Mouse (Mus musculus) forebrain, embryonic 14.5 days (tissue): ENCODE results near the gene Ccdc103. TPM values are rescaled to one million over a fixed set of nuclear protein-coding genes. Genes with fewer than 3 reads are reported as not detected.
A peak's percentile ranks its signal among the peaks of the same experiment; 100 is the strongest.

ENCODE experiments used
- ATAC-seq: fragments of 200-750 bp; cut with Nextera tagmentation; 2 replicates; pipeline ENCODE4 v1.8.0; 2017; ENCODE audit warnings: mild to moderate bottlenecking, moderate library complexity
- DNase-seq: peaks from one replicate; pipeline ENCODE4 v3.0.0-alpha.2; 2015; ENCODE audit warnings: low spot score
- H3K27ac ChIP-seq: fragments of 300-500 bp; sonication (generic); 2 replicates; pipeline ENCODE4 v1.5.1; 2014; ENCODE audit warnings: low read depth, mild to moderate bottlenecking, control low read depth, low read length, moderate library complexity
- H3K27me3 ChIP-seq: fragments of 300-500 bp; sonication (generic); replicated peaks from 2 replicates; pipeline ENCODE4 v1.6.1; 2014; ENCODE audit warnings: low read length, control low read depth, mixed read lengths; ENCODE audit not compliant: control insufficient read depth, insufficient read depth
- H3K36me3 ChIP-seq: fragments of 300-500 bp; sonication (generic); 2 replicates; pipeline ENCODE4 v1.6.1; 2014; ENCODE audit warnings: low read length, control low read depth; ENCODE audit not compliant: control insufficient read depth, insufficient read depth
- H3K4me1 ChIP-seq: fragments of 300-500 bp; sonication (generic); 2 replicates; pipeline ENCODE4 v1.6.1; 2014; ENCODE audit warnings: antibody characterized with exemption, low read length, control low read depth; ENCODE audit not compliant: control insufficient read depth, insufficient read depth
- H3K4me2 ChIP-seq: fragments of 300-500 bp; sonication (generic); 2 replicates; pipeline ENCODE4 v1.6.1; 2014; ENCODE audit warnings: mild to moderate bottlenecking, control low read depth, low read length
- H3K4me3 ChIP-seq: fragments of 300-500 bp; sonication (generic); 2 replicates; pipeline ENCODE4 v1.5.1; 2014; ENCODE audit warnings: low read depth, low read length, control low read depth
- H3K9ac ChIP-seq: fragments of 300-500 bp; sonication (generic); 2 replicates; pipeline ENCODE4 v1.6.1; 2014; ENCODE audit warnings: mild to moderate bottlenecking, low read length, control low read depth, moderate library complexity
- H3K9me3 ChIP-seq: fragments of 300-500 bp; sonication (generic); replicated peaks from 2 replicates; pipeline ENCODE4 v1.6.1; 2016; ENCODE audit warnings: low read length, control low read depth, mixed read lengths; ENCODE audit not compliant: control insufficient read depth
- WGBS: fragments of 180-500 bp; shearing (Covaris S2); extraction: QIAGEN DNeasy Blood & Tissue Kit; methylation state at CpG from one replicate; pipeline ENCODE4 v1.1.7; 2014; 5-methylcytosine and 5-hydroxymethylcytosine counted together
- polyA plus RNA-seq: library from polyadenylated mRNA; unstranded; fragments of >200 nt; fragmentation: Nextera tagmentation; extraction: Ambion mirVana; gene quantifications from 2 replicates; pipeline ENCODE4 v1.2.1, GENCODE M21; 2014

The Ccdc103 gene
- polyA plus RNA-seq: 2.6 and 2.8 TPM in 2 replicates

GRCm38 (mm10) chr11:102880585-102881313 is at the start of gene Ccdc103, which contains the start of gene Eftud2:
Ccdc103 (plus strand) TSS chr11:102881204.
Eftud2 (minus strand) TSS chr11:102880985.
- Histone ChIP-seq H3K27me3 (no peaks in the 10 kb centered on the region), H3K9me3 (no peaks in the 10 kb centered on the region)

GRCm38 (mm10) chr11:102832700-102833297 is 48.2 kb upstream of the Ccdc103 start:
- Histone ChIP-seq H3K27ac (no peak overlapping the region), H3K9ac (no peak overlapping the region), H3K36me3 (peaks cover 18% of the 10 kb centered on the region), H3K27me3 (no peaks in the 10 kb centered on the region), H3K9me3 (no peaks in the 10 kb centered on the region), H3K4me1 (no peaks in the 10 kb centered on the region), H3K4me2 (no peak overlapping the region), H3K4me3 (no peak overlapping the region)
- 74% methylated on average over 18 of the region's 18 CpGs for WGBS
- no peak for DNase-seq
- no peak for ATAC-seq

More at GRCm38 (mm10) chr11:102880585-102881313, at the start of gene Ccdc103, which contains the start of gene Eftud2:
- ATAC-seq (peak; percentile 94), DNase-seq (peak; percentile 96)
- Histone ChIP-seq H3K9ac (peak within 1 kb of the TSS; percentile 84), H3K27ac (peak within 1 kb of the TSS; percentile 81), H3K4me2 (peak within 1 kb of the TSS; percentile 79), H3K36me3 (peaks cover 19% of the 10 kb centered on the region), H3K4me3 (peak within 1 kb of the TSS; percentile 66), H3K4me1 (peaks cover 5% of the 10 kb centered on the region)
- WGBS: under 1% methylated on average over 62 of the region's 62 CpGs

GRCm38 (mm10) chr11:102834219-102834618 is 46.8 kb upstream of the Ccdc103 start:
- Histone ChIP-seq H3K9me3 (no peaks in the 10 kb centered on the region), H3K27me3 (no peaks in the 10 kb centered on the region), H3K27ac (no peak overlapping the region), H3K9ac (no peak overlapping the region), H3K36me3 (peaks cover 32% of the 10 kb centered on the region), H3K4me2 (no peak overlapping the region), H3K4me1 (no peaks in the 10 kb centered on the region), H3K4me3 (no peak overlapping the region)
- ATAC-seq (no peak), DNase-seq (no peak)
- whole genome bisulfite sequencing: 88% methylated on average over 10 of the region's 10 CpGs

- Histone ChIP-seq H3K4me1 (no peaks in the 10 kb centered on the region), H3K9me3 (no peaks in the 10 kb centered on the region), H3K36me3 (peaks cover 45% of the 10 kb centered on the region), H3K27me3 (no peaks in the 10 kb centered on the region), H3K9ac (no peak within 1 kb of the TSS), H3K27ac (no peak within 1 kb of the TSS), H3K4me3 (no peak within 1 kb of the TSS), H3K4me2 (no peak within 1 kb of the TSS)
- no peak for ATAC-seq
- DNase-seq: no peak
- WGBS: 84% methylated on average over 4 of the region's 4 CpGs
Observed at GRCm38 (mm10) chr11:102835549-102835948, 45.5 kb upstream of the Ccdc103 start, which contains the start of gene Higd1b. Higd1b (plus strand) TSS chr11:102835849.

- H3K4me2 ChIP-seq: no peak overlapping the region
- H3K4me1 ChIP-seq: no peaks in the 10 kb centered on the region
- WGBS: 95% methylated on average over 9 of the region's 9 CpGs
- H3K4me3 ChIP-seq: no peak overlapping the region
- peaks cover 50% of the 10 kb centered on the region for H3K36me3 ChIP-seq
- ATAC-seq (no peak), DNase-seq (no peak)
- H3K9ac ChIP-seq: no peak overlapping the region
- no peaks in the 10 kb centered on the region for H3K9me3 ChIP-seq
- H3K27me3 ChIP-seq: no peaks in the 10 kb centered on the region
- no peak overlapping the region for H3K27ac ChIP-seq
Observed at GRCm38 (mm10) chr11:102836146-102836545, 44.9 kb upstream of the Ccdc103 start.

GRCm38 (mm10) chr11:102837385-102837784 is 43.6 kb upstream of the Ccdc103 start:
- no peak overlapping the region for H3K9ac ChIP-seq
- no peaks in the 10 kb centered on the region for H3K4me1 ChIP-seq
- WGBS: 96% methylated on average over 1 of the region's 1 CpGs
- ATAC-seq (no peak), DNase-seq (no peak)
- peaks cover 62% of the 10 kb centered on the region for H3K36me3 ChIP-seq
- H3K9me3 ChIP-seq: no peaks in the 10 kb centered on the region
- no peak overlapping the region for H3K4me3 ChIP-seq
- no peak overlapping the region for H3K4me2 ChIP-seq
- H3K27ac ChIP-seq: no peak overlapping the region
- H3K27me3 ChIP-seq: no peaks in the 10 kb centered on the region

- Histone ChIP-seq H3K4me2 (no peak overlapping the region), H3K27me3 (no peaks in the 10 kb centered on the region), H3K36me3 (peaks cover 70% of the 10 kb centered on the region), H3K9me3 (no peaks in the 10 kb centered on the region), H3K4me1 (no peaks in the 10 kb centered on the region), H3K4me3 (no peak overlapping the region), H3K27ac (no peak overlapping the region), H3K9ac (no peak overlapping the region)
- WGBS: 100% methylated on average over 2 of the region's 2 CpGs
- DNase-seq (no peak), ATAC-seq (no peak)
Observed at GRCm38 (mm10) chr11:102838126-102838525, 42.9 kb upstream of the Ccdc103 start.

- ATAC-seq: no peak
Observed at GRCm38 (mm10) chr11:102838616-102839150, 42.3 kb upstream of the Ccdc103 start.

GRCm38 (mm10) chr11:102845926-102846325 is 35.1 kb upstream of the Ccdc103 start:
- DNase-seq (no peak), ATAC-seq (no peak)
- no peaks in the 10 kb centered on the region for H3K9me3 ChIP-seq
- H3K27me3 ChIP-seq: no peaks in the 10 kb centered on the region
- whole genome bisulfite sequencing: 91% methylated on average over 10 of the region's 10 CpGs
- no peak overlapping the region for H3K4me2 ChIP-seq
- no peak overlapping the region for H3K27ac ChIP-seq
- no peak overlapping the region for H3K9ac ChIP-seq
- H3K4me3 ChIP-seq: no peak overlapping the region
- H3K4me1 ChIP-seq: no peaks in the 10 kb centered on the region
- peaks cover 100% of the 10 kb centered on the region for H3K36me3 ChIP-seq

More at GRCm38 (mm10) chr11:102838616-102839150, 42.3 kb upstream of the Ccdc103 start:
- DNase-seq: no peak
- H3K4me3 ChIP-seq: no peak overlapping the region
- no peak overlapping the region for H3K4me2 ChIP-seq
- no peaks in the 10 kb centered on the region for H3K9me3 ChIP-seq
- H3K27me3 ChIP-seq: no peaks in the 10 kb centered on the region
- WGBS: 88% methylated on average over 9 of the region's 9 CpGs
- H3K36me3 ChIP-seq: peaks cover 75% of the 10 kb centered on the region
- H3K4me1 ChIP-seq: no peaks in the 10 kb centered on the region
- no peak overlapping the region for H3K27ac ChIP-seq
- H3K9ac ChIP-seq: no peak overlapping the region
